Mouse (Mus musculus): ENCODE measurements at regions not wholly inside any gene's neighbourhood (a gene's known extent, or its start where the extent isn't known, plus 50 kb on each side); places are given as distances from the start of the nearest gene placed in this dataset.

DNA sequence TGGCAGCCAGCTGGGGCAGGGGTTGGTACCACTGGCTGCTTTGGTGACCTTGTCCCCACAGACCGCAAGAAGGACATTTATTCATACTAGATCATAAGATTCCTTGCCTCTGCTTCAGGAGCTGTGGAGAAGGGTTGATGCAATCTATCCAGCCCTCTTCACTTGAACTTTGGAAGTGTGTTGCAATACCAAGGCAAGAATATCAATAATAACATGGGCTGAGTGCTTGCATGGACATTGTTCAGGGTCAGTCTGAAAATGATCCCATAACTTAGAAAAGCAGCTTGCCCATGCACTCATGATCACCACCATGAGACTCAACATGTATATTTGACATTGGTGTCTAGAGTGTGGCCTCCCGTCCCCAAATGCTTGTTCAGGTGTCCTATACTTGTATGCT lies 74.7 kb downstream of the Pttg1 start:
- Histone ChIP-seq H3K27ac (ENCODE audit: low read depth, low read length) (no peak overlapping the region), H3K36me3 (ENCODE audit: insufficient read depth) (no peaks in the 10 kb centered on the region), H3K4me3 (ENCODE audit: low read depth, low read length) (no peak overlapping the region), H3K9me3 (ENCODE audit: low read length) (no peaks in the 10 kb centered on the region), H3K27me3 (ENCODE audit: insufficient read depth, low read length) (no peaks in the 10 kb centered on the region), H3K4me2 (ENCODE audit: low read depth) (no peak overlapping the region), H3K9ac (no peak overlapping the region), H3K4me1 (ENCODE audit: insufficient read depth) (peaks cover 11% of the 10 kb centered on the region; the same call in 1 of the 2 replicates)
- DNase-seq = no peak
- ATAC-seq = no peak
- TF ChIP-seq CTCF (IDR thresholded peaks at IDR 0.05; ENCODE audit: low read depth) = no peak
- 92% methylated on average over 2 of the region's 2 CpGs for WGBS

- WGBS = 40% methylated on average over 3 of the region's 3 CpGs
- Histone ChIP-seq H3K4me1 (ENCODE audit: insufficient read depth) (peaks cover 12% of the 10 kb centered on the region; the same call in 1 of the 2 replicates), H3K36me3 (ENCODE audit: insufficient read depth) (no peaks in the 10 kb centered on the region), H3K4me2 (ENCODE audit: low read depth) (no peak overlapping the region), H3K27me3 (ENCODE audit: insufficient read depth, low read length) (no peaks in the 10 kb centered on the region), H3K9ac (no peak overlapping the region), H3K4me3 (ENCODE audit: low read depth, low read length) (no peak overlapping the region), H3K27ac (ENCODE audit: low read depth, low read length) (no peak overlapping the region), H3K9me3 (ENCODE audit: low read length) (no peaks in the 10 kb centered on the region)
- TF ChIP-seq CTCF (IDR thresholded peaks at IDR 0.05; ENCODE audit: low read depth) = no peak
- DNase-seq (peak; percentile 66), ATAC-seq (peak; percentile 54; the same call in 1 of the 2 replicates)
Measured at GRCm38 (mm10) chr11:43350242-43350641, 75.8 kb downstream of the Pttg1 start.

- ATAC-seq = no peak
- WGBS = 66% methylated on average over 7 of the region's 7 CpGs
- no peak overlapping the region for H3K27ac ChIP-seq (ENCODE audit: low read depth, low read length)
Measured at GRCm38 (mm10) chr11:43349564-43349963, 76.5 kb downstream of the Pttg1 start.

DNA sequence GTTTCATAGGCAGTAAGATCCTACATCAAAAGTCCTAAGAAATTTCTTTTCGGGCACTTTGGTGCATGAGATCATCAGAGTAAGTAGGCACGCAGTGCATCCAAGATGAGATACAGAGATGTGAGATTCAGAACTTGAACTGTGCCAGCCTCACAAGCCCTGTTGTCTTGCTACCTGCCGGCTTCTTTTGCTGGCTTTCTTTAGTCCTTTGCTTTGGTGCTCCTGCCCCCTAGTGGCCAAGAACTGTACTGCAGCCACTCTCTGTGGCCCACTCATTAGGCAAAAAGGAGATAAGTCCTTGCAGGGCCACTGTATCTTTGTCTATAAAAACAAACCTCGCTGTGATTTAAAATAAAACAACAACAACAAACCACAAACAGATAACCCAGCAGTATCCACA lies 77.5 kb downstream of the Pttg1 start:
- peak; percentile 98 for TF ChIP-seq CTCF (IDR thresholded peaks at IDR 0.05; ENCODE audit: low read depth)
- H3K9me3 ChIP-seq (ENCODE audit: low read length) = no peaks in the 10 kb centered on the region
- no peak overlapping the region for H3K27ac ChIP-seq (ENCODE audit: low read depth, low read length)
- ATAC-seq (peak; percentile 52), DNase-seq (peak; percentile 93)
- H3K4me1 ChIP-seq (ENCODE audit: insufficient read depth) = peaks cover 21% of the 10 kb centered on the region
- no peak overlapping the region for H3K9ac ChIP-seq
- H3K36me3 ChIP-seq (ENCODE audit: insufficient read depth) = no peaks in the 10 kb centered on the region
- no peak overlapping the region for H3K4me3 ChIP-seq (ENCODE audit: low read depth, low read length)
- no peaks in the 10 kb centered on the region for H3K27me3 ChIP-seq (ENCODE audit: insufficient read depth, low read length)
- H3K4me2 ChIP-seq (ENCODE audit: low read depth) = no peak overlapping the region
- WGBS = 11% methylated on average over 4 of the region's 4 CpGs

More at GRCm38 (mm10) chr11:43349564-43349963, 76.5 kb downstream of the Pttg1 start:
- TF ChIP-seq CTCF (IDR thresholded peaks at IDR 0.05; ENCODE audit: low read depth) = peak; percentile 39
- Histone ChIP-seq H3K4me3 (ENCODE audit: low read depth, low read length) (no peak overlapping the region), H3K36me3 (ENCODE audit: insufficient read depth) (no peaks in the 10 kb centered on the region), H3K27me3 (ENCODE audit: insufficient read depth, low read length) (no peaks in the 10 kb centered on the region), H3K4me2 (ENCODE audit: low read depth) (no peak overlapping the region), H3K9ac (no peak overlapping the region), H3K9me3 (ENCODE audit: low read length) (no peaks in the 10 kb centered on the region), H3K4me1 (ENCODE audit: insufficient read depth) (peaks cover 18% of the 10 kb centered on the region)
- no peak for DNase-seq

DNA sequence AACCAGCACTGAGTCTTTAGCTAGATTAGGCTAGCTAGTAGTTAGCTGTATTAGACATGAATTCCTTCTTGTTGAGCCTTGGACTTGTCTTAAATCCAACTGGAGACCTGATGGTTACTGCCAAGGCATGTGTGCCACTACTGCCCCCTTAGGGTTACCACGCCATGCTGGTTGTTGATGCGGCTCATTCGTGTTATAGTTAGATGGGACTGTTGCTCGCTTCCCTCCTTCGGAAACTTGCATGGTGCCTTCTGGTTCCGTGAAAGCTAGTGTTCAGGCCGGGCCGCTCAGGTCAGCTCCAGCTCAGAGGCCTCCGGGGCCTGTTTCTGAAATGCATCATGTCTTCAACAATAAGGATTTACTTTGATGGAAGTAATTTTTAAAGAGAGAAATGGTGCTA lies 79.6 kb downstream of the Pttg1 start:
- Histone ChIP-seq H3K4me1 (ENCODE audit: insufficient read depth) (peaks cover 21% of the 10 kb centered on the region), H3K27ac (ENCODE audit: low read depth, low read length) (no peak overlapping the region), H3K4me2 (ENCODE audit: low read depth) (no peak overlapping the region), H3K27me3 (ENCODE audit: insufficient read depth, low read length) (no peaks in the 10 kb centered on the region), H3K36me3 (ENCODE audit: insufficient read depth) (no peaks in the 10 kb centered on the region), H3K9ac (no peak overlapping the region), H3K4me3 (ENCODE audit: low read depth, low read length) (no peak overlapping the region), H3K9me3 (ENCODE audit: low read length) (no peaks in the 10 kb centered on the region)
- 96% methylated on average over 9 of the region's 9 CpGs for WGBS
- no peak for TF ChIP-seq CTCF (IDR thresholded peaks at IDR 0.05; ENCODE audit: low read depth)
- DNase-seq (no peak), ATAC-seq (no peak)

DNA sequence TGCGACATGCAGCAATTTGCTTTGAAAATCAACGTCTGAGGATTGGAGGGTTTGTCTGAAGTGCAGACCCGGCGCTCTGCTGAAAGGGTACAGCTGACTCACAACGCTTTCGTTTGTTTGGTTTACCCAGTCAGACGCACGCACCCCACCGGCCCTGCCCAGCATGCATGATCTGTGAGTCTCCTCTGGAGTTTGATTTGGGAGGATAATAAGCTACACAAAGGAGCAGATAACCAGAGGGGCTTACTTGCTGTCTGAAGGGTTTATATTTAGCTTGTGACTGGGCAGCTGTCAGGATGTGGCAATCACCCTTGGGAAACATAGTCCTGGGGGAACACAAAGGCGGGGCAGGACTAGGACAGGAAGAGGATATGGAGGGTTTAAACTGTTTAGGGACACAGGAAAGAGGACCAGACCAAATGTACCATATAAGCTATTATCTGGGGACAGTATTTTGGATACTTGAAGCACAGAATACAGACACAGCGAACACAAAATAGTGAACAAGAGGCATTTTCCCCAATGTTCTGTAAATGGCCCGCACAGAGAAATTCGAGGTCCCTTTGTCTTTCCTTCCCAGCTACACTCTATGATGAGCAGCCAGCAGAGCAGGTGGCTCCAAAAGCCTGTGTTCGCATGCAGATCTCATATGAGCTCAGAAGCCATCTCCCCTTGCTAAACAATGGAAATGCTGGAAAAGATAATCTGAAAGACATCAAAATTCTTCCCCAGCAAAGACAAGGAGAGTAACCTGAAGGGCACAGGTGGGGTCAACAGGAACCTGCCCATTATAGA lies 81.1 kb downstream of the Pttg1 start:
- H3K9me3 ChIP-seq (ENCODE audit: low read length) = no peaks in the 10 kb centered on the region
- 28% methylated on average over 14 of the region's 14 CpGs for WGBS
- ATAC-seq (peak; percentile 85), DNase-seq (peak; percentile 60)
- H3K27ac ChIP-seq (ENCODE audit: low read depth, low read length) = peak overlapping the region; percentile 22; the same call in 1 of the 2 replicates
- peaks cover 14% of the 10 kb centered on the region for H3K4me1 ChIP-seq (ENCODE audit: insufficient read depth)
- no peaks in the 10 kb centered on the region for H3K36me3 ChIP-seq (ENCODE audit: insufficient read depth)
- H3K9ac ChIP-seq = no peak overlapping the region
- no peak for TF ChIP-seq CTCF (IDR thresholded peaks at IDR 0.05; ENCODE audit: low read depth)
- no peak overlapping the region for H3K4me3 ChIP-seq (ENCODE audit: low read depth, low read length)
- 0 out of 2 replicates have a peak overlapping the region, but pooled peaks have one; percentile 0 for H3K4me2 ChIP-seq (ENCODE audit: low read depth)
- no peaks in the 10 kb centered on the region for H3K27me3 ChIP-seq (ENCODE audit: insufficient read depth, low read length)

GRCm38 (mm10) chr11:43343574-43343973 lies 82.5 kb downstream of the Pttg1 start:
- DNase-seq = no peak
- Histone ChIP-seq H3K36me3 (ENCODE audit: insufficient read depth) (no peaks in the 10 kb centered on the region), H3K9ac (no peak overlapping the region), H3K27ac (ENCODE audit: low read depth, low read length) (no peak overlapping the region), H3K4me1 (ENCODE audit: insufficient read depth) (peaks cover 10% of the 10 kb centered on the region; the same call in 1 of the 2 replicates), H3K9me3 (ENCODE audit: low read length) (no peaks in the 10 kb centered on the region), H3K27me3 (ENCODE audit: insufficient read depth, low read length) (no peaks in the 10 kb centered on the region), H3K4me3 (ENCODE audit: low read depth, low read length) (no peak overlapping the region), H3K4me2 (ENCODE audit: low read depth) (no peak overlapping the region)
- TF ChIP-seq CTCF (IDR thresholded peaks at IDR 0.05; ENCODE audit: low read depth) = no peak
- WGBS = 84% methylated on average over 5 of the region's 5 CpGs
- ATAC-seq = no peak

Measured in forebrain, postnatal 0 days (tissue).